Mouse (Mus musculus): ENCODE data around the gene Cltrn. TPM values are rescaled to one million over a fixed set of nuclear protein-coding genes. Genes with fewer than 3 reads are reported as not detected.

The Cltrn gene
- total and polyA plus RNA-seq, 3 experiments, result 0.12 to 0.13 TPM; not detected in 1

GRCm38 (mm10) chrX:164102198-164102597 lies 13.6 kb downstream of the Cltrn start:
- no peaks in the 10 kb centered on the region for H3K9me3 ChIP-seq (replicated peaks; ENCODE audit: insufficient read depth, low read length)
- no peaks in the 10 kb centered on the region for H3K36me3 ChIP-seq (ENCODE audit: control insufficient read depth in 1 of 2, insufficient read depth in 2 of 2, low read length in 2 of 2)
- H3K4me3 ChIP-seq (ENCODE audit: control insufficient read depth in 1 of 2, insufficient read depth in 1 of 2, low read depth in 2 of 2, low read length in 2 of 2), result no peak overlapping the region
- H3K4me1 ChIP-seq (ENCODE audit: control insufficient read depth in 1 of 2, insufficient read depth in 2 of 2, low read length in 2 of 2), result no peaks in the 10 kb centered on the region
- no peak overlapping the region for H3K27ac ChIP-seq (ENCODE audit: control insufficient read depth, low read depth, low read length)
- TF ChIP-seq RCOR1 (IDR thresholded peaks at IDR 0.05; ENCODE audit: low read depth, low read length) (no peak), NRF1 (IDR thresholded peaks at IDR 0.05; ENCODE audit: insufficient read depth, low read depth, low read length, poor library complexity, severe bottlenecking) (no peak), MEF2A (IDR thresholded peaks at IDR 0.05; ENCODE audit: extremely low read depth, insufficient replicate concordance, low read depth, low read length, poor library complexity, severe bottlenecking) (no peak), CTCF (IDR thresholded peaks at IDR 0.05 in 2 of 3, conservative IDR thresholded peaks at IDR 0.05 in 1 of 3; ENCODE audit: control insufficient read depth in 1 of 3, insufficient read depth in 1 of 3, low read depth in 2 of 3, low read length in 3 of 3, poor library complexity in 1 of 3, severe bottlenecking in 1 of 3) (no peak)
- no peaks in the 10 kb centered on the region; a peak in 1 of 4 replicates for H3K27me3 ChIP-seq (ENCODE audit: control insufficient read depth in 1 of 2, insufficient read depth in 2 of 2, low read length in 2 of 2)
- no peaks in the 10 kb centered on the region for H3K79me2 ChIP-seq (ENCODE audit: control insufficient read depth, insufficient read depth, low read length, poor library complexity)
- no peak for DNase-seq (ENCODE audit: low read depth, low spot score)
- no peak overlapping the region for H3K9ac ChIP-seq (ENCODE audit: control insufficient read depth, low read depth, low read length, poor library complexity, severe bottlenecking)

- Histone ChIP-seq H3K9me3 (replicated peaks; ENCODE audit: insufficient read depth, low read length) (no peaks in the 10 kb centered on the region), H3K36me3 (ENCODE audit: control insufficient read depth in 1 of 2, insufficient read depth in 2 of 2, low read length in 2 of 2) (no peaks in the 10 kb centered on the region), H3K27me3 (ENCODE audit: control insufficient read depth in 1 of 2, insufficient read depth in 2 of 2, low read length in 2 of 2) (no peaks in the 10 kb centered on the region; a peak in 1 of 4 replicates), H3K4me3 (ENCODE audit: control insufficient read depth in 1 of 2, insufficient read depth in 1 of 2, low read depth in 2 of 2, low read length in 2 of 2) (no peak overlapping the region), H3K9ac (ENCODE audit: control insufficient read depth, low read depth, low read length, poor library complexity, severe bottlenecking) (no peak overlapping the region), H3K4me1 (ENCODE audit: control insufficient read depth in 1 of 2, insufficient read depth in 2 of 2, low read length in 2 of 2) (no peaks in the 10 kb centered on the region), H3K27ac (ENCODE audit: control insufficient read depth, low read depth, low read length) (no peak overlapping the region), H3K79me2 (ENCODE audit: control insufficient read depth, insufficient read depth, low read length, poor library complexity) (no peaks in the 10 kb centered on the region)
- TF ChIP-seq CHD1 (IDR thresholded peaks at IDR 0.05; ENCODE audit: low read depth, low read length), result no peak
- no peak for TF ChIP-seq MAX (IDR thresholded peaks at IDR 0.05; ENCODE audit: low read length)
- TF ChIP-seq EP300 (IDR thresholded peaks at IDR 0.05; ENCODE audit: low read depth in 1 of 2, low read length in 2 of 2), result no peak
- no peak for TF ChIP-seq ETS1 (IDR thresholded peaks at IDR 0.05; ENCODE audit: low read depth, low read length)
- no peak for TF ChIP-seq JUND (IDR thresholded peaks at IDR 0.05; ENCODE audit: low read depth, low read length)
- no peak for TF ChIP-seq KAT2A (conservative IDR thresholded peaks at IDR 0.05; ENCODE audit: low read depth, low read length)
- TF ChIP-seq MAFK (IDR thresholded peaks at IDR 0.05; ENCODE audit: borderline replicate concordance, low read depth, low read length), result no peak
- TF ChIP-seq BHLHE40 (IDR thresholded peaks at IDR 0.05; ENCODE audit: borderline replicate concordance, low read depth, low read length), result no peak
- no peak for TF ChIP-seq MAZ (IDR thresholded peaks at IDR 0.05; ENCODE audit: low read depth, low read length)
- TF ChIP-seq UBTF (IDR thresholded peaks at IDR 0.05; ENCODE audit: borderline replicate concordance, insufficient read depth, low read depth, low read length), result no peak
- DNase-seq (ENCODE audit: low read depth, low spot score), result no peak
Observed at GRCm38 (mm10) chrX:164102656-164103055, 14.0 kb downstream of the Cltrn start.

- H3K4me1 ChIP-seq (ENCODE audit: control insufficient read depth in 1 of 2, insufficient read depth in 2 of 2, low read length in 2 of 2), result no peaks in the 10 kb centered on the region
- 0 out of 4 replicates have a peak, but pooled peaks cover 0 to 3% of the 10 kb centered on the region in 2 experiments for H3K36me3 ChIP-seq (ENCODE audit: control insufficient read depth in 1 of 2, insufficient read depth in 2 of 2, low read length in 2 of 2)
- no peak overlapping the region for H3K9ac ChIP-seq (ENCODE audit: control insufficient read depth, low read depth, low read length, poor library complexity, severe bottlenecking)
- H3K79me2 ChIP-seq (ENCODE audit: control insufficient read depth, insufficient read depth, low read length, poor library complexity), result no peaks in the 10 kb centered on the region
- no peak for DNase-seq (ENCODE audit: low read depth, low spot score)
- no peak for TF ChIP-seq HCFC1 (IDR thresholded peaks at IDR 0.05; ENCODE audit: low read depth, low read length)
- TF ChIP-seq CHD2 (IDR thresholded peaks at IDR 0.05; ENCODE audit: low read length), result no peak
- no peak for TF ChIP-seq ETS1 (IDR thresholded peaks at IDR 0.05; ENCODE audit: low read depth, low read length)
- TF ChIP-seq RAD21 (IDR thresholded peaks at IDR 0.05; ENCODE audit: low read depth, low read length), result no peak
- TF ChIP-seq MYC (IDR thresholded peaks at IDR 0.05; ENCODE audit: low read depth, low read length), result no peak
- TF ChIP-seq UBTF (IDR thresholded peaks at IDR 0.05; ENCODE audit: borderline replicate concordance, insufficient read depth, low read depth, low read length), result no peak
- no peak for TF ChIP-seq RCOR1 (IDR thresholded peaks at IDR 0.05; ENCODE audit: low read depth, low read length)
- no peak for TF ChIP-seq GATA1 (IDR thresholded peaks at IDR 0.05; ENCODE audit: low read depth, low read length)
- no peak for TF ChIP-seq BHLHE40 (IDR thresholded peaks at IDR 0.05; ENCODE audit: borderline replicate concordance, low read depth, low read length)
- TF ChIP-seq TBP (IDR thresholded peaks at IDR 0.05; ENCODE audit: low read depth, low read length), result no peak
- TF ChIP-seq MXI1 (IDR thresholded peaks at IDR 0.05; ENCODE audit: low read depth, low read length), result no peak
- H3K9me3 ChIP-seq (replicated peaks; ENCODE audit: insufficient read depth, low read length), result no peaks in the 10 kb centered on the region
- H3K27ac ChIP-seq (ENCODE audit: control insufficient read depth, low read depth, low read length), result no peak overlapping the region
- no peak overlapping the region for H3K4me3 ChIP-seq (ENCODE audit: control insufficient read depth in 1 of 2, insufficient read depth in 1 of 2, low read depth in 2 of 2, low read length in 2 of 2)
- H3K27me3 ChIP-seq (ENCODE audit: control insufficient read depth in 1 of 2, insufficient read depth in 2 of 2, low read length in 2 of 2), result peaks cover 1 to 2% of the 10 kb centered on the region in 2 experiments; a peak in 1 of 4 replicates
Observed at GRCm38 (mm10) chrX:164111146-164111545, 22.5 kb downstream of the Cltrn start.
